Mouse (Mus musculus): ENCODE measurements around the gene Uckl1.

Uckl1 gene

DNA sequence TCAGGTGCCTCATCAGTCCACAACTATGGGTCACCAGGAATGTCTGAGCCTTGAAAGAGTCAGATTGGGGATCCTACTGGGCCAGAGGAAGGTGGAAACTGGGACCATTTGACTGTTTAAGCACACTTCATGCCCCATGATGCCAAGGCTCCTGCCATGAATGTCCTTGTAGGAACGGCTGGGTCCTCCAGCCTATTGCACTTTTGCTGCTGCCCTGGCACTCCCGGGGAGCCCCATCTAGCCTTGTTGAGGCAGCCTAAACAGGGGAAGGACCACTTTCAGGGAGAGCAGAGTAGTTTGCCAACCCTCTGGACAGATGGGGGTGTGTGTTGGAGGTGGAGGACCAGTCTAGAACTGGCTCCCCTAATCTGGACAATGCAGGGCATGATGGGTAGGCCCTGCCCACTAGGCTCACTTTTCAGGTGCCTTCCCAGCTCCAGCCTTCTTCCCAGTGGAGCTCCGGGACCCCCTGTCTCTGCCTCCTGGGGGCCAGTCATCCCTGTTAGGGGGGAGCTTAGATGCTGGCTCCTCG is at the start of gene Uckl1:
Gene Uckl1, minus strand, starts transcription at position 482 of the 532 bp plus-strand sequence.
- DNase-seq (ENCODE audit: low spot score in 2 of 2): peak; percentile 11 to 60

DNA sequence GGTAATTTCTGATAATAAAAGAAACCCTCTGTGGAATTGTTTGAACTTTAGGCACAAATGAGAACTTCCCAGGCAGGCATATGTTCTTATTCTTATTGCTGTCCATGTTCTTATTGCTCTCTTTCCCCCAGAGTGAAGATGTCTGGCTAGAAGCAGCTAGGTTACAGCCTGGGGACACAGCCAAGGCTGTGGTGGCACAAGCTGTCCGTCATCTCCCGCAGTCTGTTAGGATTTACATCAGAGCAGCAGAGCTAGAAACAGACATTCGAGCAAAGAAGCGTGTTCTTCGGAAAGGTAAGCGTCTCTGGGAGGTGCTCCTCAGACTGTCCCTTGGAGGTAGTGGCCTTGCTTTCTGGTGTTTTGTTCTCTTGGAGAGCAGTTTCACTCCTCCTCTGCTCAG is 47.9 kb upstream of the Uckl1 start:
- DNase-seq (ENCODE audit: low spot score in 2 of 2): no peak

GRCm38 (mm10) chr2:181628471-181628870 is 43.8 kb upstream of the Uckl1 start:
- no peak for DNase-seq (ENCODE audit: low spot score in 2 of 2)

- no peak for DNase-seq (ENCODE audit: low spot score in 2 of 2)
Observed at GRCm38 (mm10) chr2:181623401-181623800, 38.7 kb upstream of the Uckl1 start.

- DNase-seq (ENCODE audit: low spot score in 2 of 2): no peak
Observed at GRCm38 (mm10) chr2:181618761-181619495, 34.2 kb upstream of the Uckl1 start.

- no peak for DNase-seq (ENCODE audit: low spot score in 2 of 2)
Observed at GRCm38 (mm10) chr2:181602367-181602766, 17.7 kb upstream of the Uckl1 start.

GRCm38 (mm10) chr2:181601751-181602145 is 17.1 kb upstream of the Uckl1 start:
- DNase-seq (ENCODE audit: low spot score in 2 of 2): no peak

GRCm38 (mm10) chr2:181600828-181601750 is 16.4 kb upstream of the Uckl1 start:
- DNase-seq (ENCODE audit: low spot score in 2 of 2): peak; percentile 95 to 97

- DNase-seq (ENCODE audit: low spot score in 2 of 2): peak; percentile 12 to 60
Observed at GRCm38 (mm10) chr2:181600226-181600758, 15.6 kb upstream of the Uckl1 start.

DNA sequence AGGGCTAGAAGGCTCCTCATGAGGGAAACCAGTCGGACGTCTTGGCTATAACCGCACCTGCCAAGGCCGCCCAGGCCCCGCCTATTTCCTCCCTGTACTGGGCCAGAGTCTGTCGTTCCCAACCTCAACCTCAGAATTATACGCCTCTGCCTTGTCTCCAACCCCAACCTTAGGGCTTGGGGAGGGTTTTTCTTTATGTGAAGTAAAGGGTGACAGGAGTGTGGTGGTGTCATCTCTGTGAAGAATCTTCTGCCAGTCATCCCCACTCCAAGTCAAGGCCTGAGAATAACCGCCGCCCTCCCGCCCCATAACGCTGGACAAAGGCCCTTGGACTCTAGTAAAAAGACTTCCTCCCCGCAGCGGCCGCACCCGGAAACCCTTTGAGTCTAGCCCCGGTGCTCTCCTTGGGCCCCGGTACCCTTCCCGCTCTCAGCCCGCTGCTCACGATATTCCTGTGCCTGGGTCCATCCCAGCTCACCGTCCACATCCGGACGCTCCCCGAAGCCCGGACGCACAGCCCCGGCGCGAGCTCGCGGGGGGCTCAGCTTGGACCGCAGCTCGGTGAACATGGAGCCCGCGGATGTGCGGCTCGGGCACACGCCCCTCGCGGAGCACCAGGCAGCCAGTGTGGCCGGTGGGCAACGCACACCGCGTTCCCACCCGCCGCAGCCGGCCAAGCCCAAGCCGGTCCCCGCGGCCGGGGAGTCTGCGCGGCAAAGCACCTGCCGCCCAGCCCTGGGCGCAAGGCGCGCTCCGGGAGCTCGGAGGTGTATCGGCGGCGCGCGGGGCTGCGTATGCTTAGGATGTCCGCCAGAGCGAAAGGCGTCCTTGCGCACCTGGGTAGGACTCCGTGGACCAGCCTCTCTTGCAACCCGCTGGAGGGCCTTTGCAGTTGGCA is 14.0 kb upstream of the Uckl1 start, which contains the start of gene Samd10:
Gene Samd10, minus strand, starts transcription at position 759 of the 898 bp plus-strand sequence.
- peak; percentile 57 to 85 for DNase-seq (ENCODE audit: low spot score in 2 of 2)

DNA sequence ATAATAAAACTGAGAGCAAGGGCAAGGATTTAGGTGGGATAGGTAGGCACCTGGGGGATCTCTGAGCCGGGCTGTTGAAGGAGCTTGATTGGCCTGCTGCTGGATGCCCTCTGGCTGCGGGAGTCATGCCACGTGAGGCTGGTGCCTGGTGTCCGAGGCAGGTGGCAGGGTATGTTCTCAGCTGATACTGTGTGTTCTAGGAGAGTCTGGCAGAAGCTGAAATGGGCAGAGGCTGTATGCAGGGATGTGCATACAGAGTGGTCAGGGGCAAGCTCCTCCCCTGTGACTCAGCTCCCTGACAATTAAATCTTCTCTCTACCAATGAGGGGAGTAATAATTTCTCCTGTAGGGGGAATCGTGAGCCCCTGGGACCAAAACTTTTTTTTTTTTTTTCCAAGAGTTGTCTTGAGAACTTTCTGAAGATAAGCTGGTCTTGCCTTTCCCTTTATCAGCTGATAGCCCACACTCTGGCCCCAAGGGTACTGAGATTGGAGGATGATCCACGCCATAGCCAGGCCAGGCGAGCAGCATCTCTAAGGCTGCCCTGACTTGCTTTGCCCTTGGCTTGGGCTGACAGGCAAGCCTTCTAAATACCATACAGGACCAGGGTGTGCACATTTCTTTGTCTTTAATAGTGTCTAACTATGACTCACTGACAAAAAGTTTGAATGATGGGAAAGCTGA is 12.8 kb upstream of the Uckl1 start:
- DNase-seq (ENCODE audit: low spot score in 2 of 2): peak in 1 of 2 experiments; percentile 57

- DNase-seq (ENCODE audit: low spot score in 2 of 2): no peak
Observed at GRCm38 (mm10) chr2:181596221-181596960, 11.7 kb upstream of the Uckl1 start.

- DNase-seq (ENCODE audit: low spot score in 2 of 2): peak in 1 of 2 experiments; percentile 22
Observed at GRCm38 (mm10) chr2:181594946-181595696, 10.4 kb upstream of the Uckl1 start.

DNA sequence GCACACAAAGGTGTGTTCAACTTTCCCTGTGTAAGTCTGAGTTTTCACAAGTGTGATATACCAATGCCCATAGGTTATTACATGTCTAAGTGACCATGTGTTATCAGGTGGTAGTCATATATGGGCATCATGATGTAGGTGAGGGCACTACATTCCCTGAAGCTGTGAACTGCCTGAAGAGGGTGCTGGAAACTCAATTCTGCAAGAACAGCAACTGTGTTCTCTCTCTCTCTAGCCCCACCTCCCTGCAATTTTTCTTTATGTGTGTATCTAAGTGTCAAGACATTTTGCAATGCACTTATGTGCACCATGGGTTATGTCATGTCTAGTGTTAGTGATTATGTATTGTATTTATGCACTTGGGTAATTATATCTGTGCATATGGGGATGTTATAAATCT is 9.2 kb upstream of the Uckl1 start:
- DNase-seq (ENCODE audit: low spot score in 2 of 2): no peak

DNA sequence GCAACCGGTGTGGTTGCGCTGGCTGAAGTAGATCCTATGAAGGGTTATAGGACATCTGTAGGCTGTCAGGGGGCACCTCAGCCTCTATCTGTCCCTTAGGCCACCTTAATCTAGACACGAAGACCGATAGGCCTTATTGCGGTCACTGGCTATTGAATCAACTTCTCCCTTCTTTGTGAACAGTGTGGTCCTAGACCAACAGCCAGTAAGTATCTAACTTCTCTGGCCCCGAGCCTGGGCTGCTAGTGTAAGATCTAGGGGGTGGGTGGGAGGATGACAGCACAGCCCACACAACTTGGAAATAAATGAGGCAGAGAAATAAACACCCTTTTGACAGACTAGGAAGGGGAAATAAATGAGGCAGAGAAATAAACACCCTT is 8.3 kb upstream of the Uckl1 start:
- peak in 1 of 2 experiments; percentile 62 for DNase-seq (ENCODE audit: low spot score in 2 of 2)

DNA sequence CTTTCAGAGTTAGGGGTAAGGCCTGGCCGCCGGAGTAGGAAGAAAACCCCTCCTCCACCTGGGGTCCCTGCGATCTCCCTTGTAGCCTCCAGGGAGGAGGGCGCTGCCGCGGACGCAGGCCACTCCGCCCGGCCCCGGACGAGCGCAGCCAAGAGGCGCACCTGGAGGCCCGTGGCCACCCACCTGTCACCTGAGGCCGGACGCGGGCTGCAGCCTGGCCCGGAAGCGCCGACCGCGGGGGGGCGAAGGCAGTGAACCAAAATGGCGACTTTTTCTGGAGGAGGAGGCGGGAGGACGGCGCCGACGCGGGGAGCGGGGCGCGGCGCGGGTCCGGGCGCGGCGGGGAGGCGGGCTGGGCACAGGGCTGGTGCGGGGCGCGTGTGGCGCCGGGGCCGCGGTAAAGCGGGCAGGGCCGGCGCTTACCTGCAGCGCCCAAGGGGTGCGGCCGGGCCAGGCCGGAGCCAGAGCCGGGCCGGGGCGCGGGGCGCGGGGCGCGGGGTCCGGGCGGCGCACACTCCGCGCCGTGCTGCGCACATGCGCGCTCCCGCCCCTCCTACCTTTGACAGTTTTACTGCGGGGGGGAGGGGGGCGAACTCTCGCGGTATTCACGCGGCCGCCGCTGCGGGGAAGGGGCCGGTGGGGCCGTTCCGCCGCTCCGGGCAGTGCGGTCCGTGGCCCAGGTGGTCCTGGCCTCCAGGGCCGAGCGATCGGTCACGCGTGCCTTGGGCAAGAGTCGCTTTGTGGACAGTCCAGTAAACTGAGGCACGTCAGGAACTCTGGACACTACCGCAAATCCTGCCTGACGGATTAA is 7.7 kb upstream of the Uckl1 start, which contains the start of gene Zfp512b:
Gene Zfp512b, minus strand, starts transcription at position 573 of the 811 bp plus-strand sequence.
- peak; percentile 49 to 81 for DNase-seq (ENCODE audit: low spot score in 2 of 2)

GRCm38 (mm10) chr2:181591528-181592085 is 6.9 kb upstream of the Uckl1 start, which contains the start of gene Prpf6:
Gene Prpf6 (plus strand): TSS chr2:181591868.
- peak; percentile 37 to 66 for DNase-seq (ENCODE audit: low spot score in 2 of 2)

- DNase-seq (ENCODE audit: low spot score in 2 of 2): peak; percentile 10 to 57
Observed at GRCm38 (mm10) chr2:181590471-181590870, 5.8 kb upstream of the Uckl1 start.

Measured in spleen, postnatal 4 days (tissue).